Mouse (Mus musculus) hindlimb bud, embryonic 11.5 days (tissue): ENCODE measurements around the gene Bank1.

Experiments used
- DNase-seq: peaks from one replicate; pipeline ENCODE4 v3.0.0-alpha.2; 2012; ENCODE audit warnings: low read depth, low spot score; ENCODE audit errors: extremely low spot score

Gene Bank1

GRCm38 (mm10) chr3:136109411-136110139 lies 216.3 kb downstream of the Bank1 start:
- no peak for DNase-seq

GRCm38 (mm10) chr3:136106452-136106851 lies 219.4 kb downstream of the Bank1 start:
- no peak for DNase-seq

- DNase-seq, result no peak
Observed at GRCm38 (mm10) chr3:136103339-136103738, 222.5 kb downstream of the Bank1 start.

- DNase-seq, result no peak
Observed at GRCm38 (mm10) chr3:136100973-136101500, 224.8 kb downstream of the Bank1 start.

GRCm38 (mm10) chr3:136100292-136100691 lies 225.6 kb downstream of the Bank1 start:
- no peak for DNase-seq

GRCm38 (mm10) chr3:136086948-136087660 lies 238.8 kb downstream of the Bank1 start:
- no peak for DNase-seq

GRCm38 (mm10) chr3:136086431-136086830 lies 239.4 kb downstream of the Bank1 start:
- DNase-seq, result no peak

- DNase-seq, result no peak
Observed at GRCm38 (mm10) chr3:136085077-136085476, 240.8 kb downstream of the Bank1 start.

GRCm38 (mm10) chr3:136084066-136084465 lies 241.8 kb downstream of the Bank1 start:
- DNase-seq, result no peak

- DNase-seq, result no peak
Observed at GRCm38 (mm10) chr3:136081264-136081663, 244.6 kb downstream of the Bank1 start.

GRCm38 (mm10) chr3:136078535-136078934 lies 247.3 kb downstream of the Bank1 start:
- DNase-seq, result no peak

- no peak for DNase-seq
Observed at GRCm38 (mm10) chr3:136070394-136070793, 255.5 kb downstream of the Bank1 start.

- no peak for DNase-seq
Observed at GRCm38 (mm10) chr3:136061907-136062306, 264.0 kb downstream of the Bank1 start.

GRCm38 (mm10) chr3:136050635-136051034 lies 275.2 kb downstream of the Bank1 start:
- no peak for DNase-seq

GRCm38 (mm10) chr3:136050215-136050614 lies 275.7 kb downstream of the Bank1 start:
- DNase-seq, result no peak

GRCm38 (mm10) chr3:136048026-136048425 lies 277.8 kb downstream of the Bank1 start:
- DNase-seq, result no peak

GRCm38 (mm10) chr3:136045381-136045780 lies 280.5 kb downstream of the Bank1 start:
- no peak for DNase-seq

GRCm38 (mm10) chr3:136040041-136040440 lies 285.8 kb downstream of the Bank1 start:
- no peak for DNase-seq

GRCm38 (mm10) chr3:136039446-136039845 lies 286.4 kb downstream of the Bank1 start:
- no peak for DNase-seq

- DNase-seq, result no peak
Observed at GRCm38 (mm10) chr3:136037254-136037653, 288.6 kb downstream of the Bank1 start.

GRCm38 (mm10) chr3:136035784-136036183 lies 290.1 kb downstream of the Bank1 start:
- DNase-seq, result no peak

GRCm38 (mm10) chr3:136024876-136025275 lies 301.0 kb downstream of the Bank1 start:
- no peak for DNase-seq
